Mouse (Mus musculus): ENCODE measurements around the gene Hnrnpf. TPM values are rescaled to one million over a fixed set of nuclear protein-coding genes. Genes with fewer than 3 reads are reported as not detected.

Hnrnpf gene
- polyA plus RNA-seq, 1 experiment from 2014 or later = 363 TPM

DNA sequence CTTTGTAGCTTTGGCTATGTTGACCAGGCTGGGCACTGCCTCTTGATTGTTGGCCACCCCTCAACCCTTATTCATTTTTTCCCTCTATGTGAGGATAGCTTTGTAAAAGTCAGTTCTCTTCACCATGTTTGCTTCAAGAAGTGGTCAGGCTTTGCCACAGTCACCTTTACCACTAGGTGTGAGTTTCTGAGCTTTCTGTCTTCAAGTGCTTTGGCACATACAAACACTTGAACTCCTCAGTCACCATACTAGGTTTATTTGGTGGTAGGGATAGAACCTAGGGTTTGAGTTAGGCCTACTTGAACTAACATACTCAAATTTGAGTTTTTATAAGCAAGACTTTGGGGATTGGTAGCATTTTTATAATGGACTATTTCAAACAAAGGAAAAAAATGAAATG is 14.4 kb downstream of the Hnrnpf start:
- no peak overlapping the region for H3K4me3 ChIP-seq (replicated peaks)
- ATAC-seq = no peak
- H3K27ac ChIP-seq = no peak overlapping the region
- peaks cover 37% of the 10 kb centered on the region for H3K4me1 ChIP-seq (replicated peaks)
- H3K9ac ChIP-seq (replicated peaks) = no peak overlapping the region
- no peaks in the 10 kb centered on the region for H3K9me3 ChIP-seq
- H3K27me3 ChIP-seq = no peaks in the 10 kb centered on the region
- H3K4me2 ChIP-seq (replicated peaks) = no peak overlapping the region
- H3K36me3 ChIP-seq = no peaks in the 10 kb centered on the region

DNA sequence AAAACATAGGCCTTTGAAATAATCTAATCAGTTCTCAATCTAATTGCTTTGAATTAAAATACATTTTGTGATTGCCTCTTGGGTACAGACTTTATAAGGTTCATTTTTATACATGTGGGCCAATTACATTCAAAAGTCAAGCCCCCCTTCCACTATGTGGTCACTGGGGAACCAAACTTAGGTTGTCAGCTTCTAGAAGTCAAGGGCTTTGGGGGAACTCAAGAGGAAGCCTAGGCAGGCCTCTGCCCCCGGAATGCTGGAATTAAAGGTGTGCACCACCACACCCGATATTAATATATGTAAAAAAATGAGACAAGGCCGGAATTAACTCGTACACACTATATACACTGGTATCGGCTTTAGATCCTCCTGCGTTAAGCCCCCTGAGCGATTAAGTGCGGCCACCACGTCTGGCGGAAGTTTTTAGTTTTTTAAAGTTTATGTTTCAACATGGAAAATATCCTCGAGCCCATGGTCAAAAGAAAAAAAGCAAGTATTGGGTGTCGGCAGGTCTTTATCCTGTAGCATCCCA is 16.1 kb downstream of the Hnrnpf start:
- no peaks in the 10 kb centered on the region for H3K36me3 ChIP-seq
- 0 out of 2 replicates have a peak, but pooled peaks have one; percentile 13 for ATAC-seq
- no peaks in the 10 kb centered on the region for H3K27me3 ChIP-seq
- H3K4me2 ChIP-seq (replicated peaks) = peak overlapping the region; percentile 96
- 1% methylated on average over 12 of the region's 12 CpGs for WGBS
- peak overlapping the region; percentile 76 for H3K9ac ChIP-seq (replicated peaks)
- H3K9me3 ChIP-seq = no peaks in the 10 kb centered on the region
- H3K4me1 ChIP-seq (replicated peaks) = peaks cover 34% of the 10 kb centered on the region
- no peak overlapping the region for H3K27ac ChIP-seq
- H3K4me3 ChIP-seq (replicated peaks) = peak overlapping the region; percentile 67

DNA sequence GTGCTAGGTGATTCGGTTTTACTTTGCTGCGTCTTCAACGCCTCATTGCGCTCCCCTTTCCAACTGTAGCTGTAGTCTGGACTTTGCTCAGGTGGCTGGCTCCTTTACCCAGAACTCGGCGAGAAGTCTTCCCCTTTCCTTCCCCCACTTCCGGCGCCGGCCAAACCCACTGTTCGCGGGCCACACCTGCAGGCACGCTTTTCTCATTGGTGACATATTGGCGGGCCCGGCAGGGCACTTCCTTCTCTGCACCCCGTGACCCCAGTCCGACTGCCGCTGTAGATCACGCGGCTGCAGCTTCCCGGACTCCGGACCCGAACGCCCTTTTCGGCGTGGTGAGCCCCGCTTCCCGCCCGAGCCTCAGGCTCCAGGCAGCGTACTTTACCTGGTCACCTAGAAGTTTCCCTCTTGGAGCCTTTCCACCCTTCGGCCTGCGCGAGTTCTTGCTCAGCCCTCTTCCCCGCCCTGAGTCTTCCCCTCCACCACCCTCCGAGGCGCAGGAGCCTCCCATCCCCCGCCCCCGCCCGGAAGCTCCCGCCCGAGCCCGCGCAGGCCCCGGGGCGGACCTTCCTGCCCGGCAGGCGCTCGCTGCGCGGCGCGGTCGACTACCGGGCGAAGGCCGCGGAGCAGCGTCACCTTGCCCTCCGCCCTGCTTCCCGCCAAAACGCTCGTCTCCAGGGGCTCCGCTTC is 16.8 kb downstream of the Hnrnpf start:
- Histone ChIP-seq H3K4me3 (replicated peaks) (peak overlapping the region; percentile 67), H3K9me3 (no peaks in the 10 kb centered on the region), H3K4me2 (replicated peaks) (peak overlapping the region; percentile 96), H3K27me3 (no peaks in the 10 kb centered on the region), H3K9ac (replicated peaks) (peak overlapping the region; percentile 76), H3K27ac (peak overlapping the region; percentile 72), H3K36me3 (no peaks in the 10 kb centered on the region), H3K4me1 (replicated peaks) (peaks cover 34% of the 10 kb centered on the region)
- peak; percentile 94 for ATAC-seq
- WGBS = under 1% methylated on average over 62 of the region's 62 CpGs

DNA sequence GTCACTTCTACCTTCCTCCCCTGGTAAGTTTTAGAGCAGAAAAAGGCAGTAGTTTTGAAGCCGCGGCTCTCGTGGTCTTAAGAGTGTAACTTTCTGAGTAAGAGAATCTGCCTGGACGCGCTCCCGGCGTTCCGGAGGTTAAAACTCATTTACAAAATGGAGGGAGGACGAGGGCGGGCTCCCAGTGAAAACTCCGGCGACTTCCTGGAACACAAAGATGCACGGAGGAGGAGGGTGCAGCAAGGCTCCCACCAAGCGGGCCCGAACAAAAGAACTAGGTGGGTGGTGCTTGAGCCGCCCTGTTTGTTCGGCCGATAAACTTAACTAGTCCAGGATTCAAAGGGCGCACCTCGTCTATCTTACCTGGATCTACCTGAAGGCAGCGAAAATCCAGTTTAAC is 17.5 kb downstream of the Hnrnpf start:
- peak; percentile 62 for ATAC-seq
- H3K4me1 ChIP-seq (replicated peaks) = peaks cover 34% of the 10 kb centered on the region
- H3K4me2 ChIP-seq (replicated peaks) = peak overlapping the region; percentile 96
- H3K36me3 ChIP-seq = no peaks in the 10 kb centered on the region
- H3K27ac ChIP-seq = peak overlapping the region; percentile 72
- H3K9me3 ChIP-seq = no peaks in the 10 kb centered on the region
- WGBS = 1% methylated on average over 21 of the region's 21 CpGs
- no peaks in the 10 kb centered on the region for H3K27me3 ChIP-seq
- H3K4me3 ChIP-seq (replicated peaks) = peak overlapping the region; percentile 67
- peak overlapping the region; percentile 76 for H3K9ac ChIP-seq (replicated peaks)

DNA sequence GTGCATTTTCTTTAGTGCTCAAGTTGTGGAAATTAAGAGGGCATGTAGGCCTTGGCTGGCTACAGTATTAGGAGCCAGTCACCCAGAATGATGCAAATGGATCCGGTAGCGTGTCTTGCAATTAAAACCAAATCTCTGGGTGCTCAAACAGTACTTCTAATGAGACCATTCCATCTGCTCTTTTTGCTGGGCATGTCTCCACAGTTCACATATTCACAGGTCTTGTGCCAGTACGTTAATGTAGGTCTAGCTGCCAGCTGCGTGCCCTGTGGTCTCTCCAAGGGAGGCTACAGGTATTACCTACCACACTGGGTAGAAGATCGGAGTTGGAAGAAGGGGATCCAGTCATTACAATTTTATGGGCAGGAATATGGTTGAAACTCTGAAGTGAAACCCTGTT is 17.9 kb downstream of the Hnrnpf start:
- H3K27ac ChIP-seq = 0 out of 2 replicates have a peak overlapping the region, but pooled peaks have one; percentile 72
- H3K36me3 ChIP-seq = no peaks in the 10 kb centered on the region
- H3K27me3 ChIP-seq = no peaks in the 10 kb centered on the region
- WGBS = 27% methylated on average over 5 of the region's 5 CpGs
- H3K9me3 ChIP-seq = no peaks in the 10 kb centered on the region
- peak overlapping the region; percentile 67 for H3K4me3 ChIP-seq (replicated peaks)
- H3K4me2 ChIP-seq (replicated peaks) = peak overlapping the region; percentile 96
- H3K9ac ChIP-seq (replicated peaks) = peak overlapping the region; percentile 76
- peaks cover 34% of the 10 kb centered on the region for H3K4me1 ChIP-seq (replicated peaks)
- no peak for ATAC-seq

DNA sequence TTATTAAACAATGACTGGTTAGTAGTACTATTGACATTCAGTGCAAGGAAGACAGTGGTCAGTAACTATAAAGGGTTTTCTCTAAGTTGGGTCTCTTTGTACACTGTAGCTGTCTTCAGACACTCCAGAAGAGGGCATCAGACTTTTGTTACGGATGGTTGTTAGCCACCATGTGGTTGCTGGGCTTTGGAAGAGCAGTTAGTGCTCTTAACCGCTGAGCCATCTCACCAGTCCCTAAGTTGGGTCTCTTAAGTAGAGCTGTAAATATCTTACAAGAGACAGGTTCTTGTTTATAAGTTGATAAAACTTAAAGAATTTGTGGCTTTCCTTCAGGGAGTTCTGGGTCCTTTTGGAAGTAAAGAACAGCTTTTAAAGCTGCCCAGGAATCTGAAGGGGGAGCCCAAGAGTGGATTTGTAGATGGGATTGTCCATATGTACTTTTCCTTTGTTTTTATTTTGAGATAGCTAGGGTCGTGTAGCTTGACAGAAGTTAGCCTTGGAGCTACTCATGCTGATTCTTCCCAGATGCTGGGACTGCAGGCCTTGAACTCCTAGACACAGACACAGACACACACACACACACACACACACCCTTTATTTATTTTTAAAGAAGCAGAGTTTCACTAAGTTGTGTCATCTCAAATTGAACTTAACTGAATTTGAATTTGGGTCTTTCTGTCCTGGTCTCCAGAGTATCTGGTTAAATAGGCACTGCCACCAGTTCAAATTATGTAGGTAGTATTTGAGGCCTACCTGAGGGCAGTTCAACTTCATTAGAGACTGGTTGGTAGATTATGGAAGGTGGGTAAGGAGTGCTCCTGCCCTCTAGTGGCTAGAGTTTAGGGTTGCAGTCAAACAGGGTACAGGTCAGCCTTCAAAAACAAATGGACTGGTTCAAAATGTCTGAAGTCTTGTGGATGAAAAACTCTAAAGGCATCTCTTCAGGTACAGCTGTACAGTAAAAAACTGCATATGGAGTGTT is 20.8 kb downstream of the Hnrnpf start:
- Histone ChIP-seq H3K4me2 (replicated peaks) (no peak overlapping the region), H3K9me3 (no peaks in the 10 kb centered on the region), H3K4me3 (replicated peaks) (no peak overlapping the region), H3K9ac (replicated peaks) (no peak overlapping the region), H3K27ac (no peak overlapping the region), H3K27me3 (no peaks in the 10 kb centered on the region), H3K4me1 (replicated peaks) (peaks cover 32% of the 10 kb centered on the region), H3K36me3 (peaks cover 5% of the 10 kb centered on the region)
- 67% methylated on average over 3 of the region's 3 CpGs for WGBS
- no peak for ATAC-seq

DNA sequence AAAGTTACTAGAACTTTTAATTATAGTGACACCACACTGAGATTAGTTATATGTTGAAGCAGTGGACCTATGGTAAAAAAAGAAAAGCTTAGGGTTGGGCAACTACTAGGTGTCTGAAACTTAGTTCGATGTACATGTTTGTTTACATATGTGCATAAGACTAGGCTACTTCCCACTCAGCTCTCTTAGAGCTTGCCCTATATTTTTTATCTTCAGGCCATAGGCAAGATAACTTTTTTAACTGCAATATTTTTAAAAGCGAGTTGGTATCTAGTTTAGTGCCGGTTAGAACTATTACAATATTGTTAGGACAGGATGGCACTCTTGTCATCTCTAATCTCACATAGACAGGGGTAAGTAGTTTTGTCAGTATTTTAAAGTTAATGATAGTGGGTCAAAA is 21.9 kb downstream of the Hnrnpf start:
- no peak overlapping the region for H3K4me2 ChIP-seq (replicated peaks)
- no peaks in the 10 kb centered on the region for H3K27me3 ChIP-seq
- no peak for ATAC-seq
- no peak overlapping the region for H3K9ac ChIP-seq (replicated peaks)
- peaks cover 23% of the 10 kb centered on the region for H3K4me1 ChIP-seq (replicated peaks)
- H3K4me3 ChIP-seq (replicated peaks) = no peak overlapping the region
- no peak overlapping the region for H3K27ac ChIP-seq
- no peaks in the 10 kb centered on the region for H3K9me3 ChIP-seq
- WGBS = 96% methylated on average over 3 of the region's 3 CpGs
- peaks cover 15% of the 10 kb centered on the region for H3K36me3 ChIP-seq

DNA sequence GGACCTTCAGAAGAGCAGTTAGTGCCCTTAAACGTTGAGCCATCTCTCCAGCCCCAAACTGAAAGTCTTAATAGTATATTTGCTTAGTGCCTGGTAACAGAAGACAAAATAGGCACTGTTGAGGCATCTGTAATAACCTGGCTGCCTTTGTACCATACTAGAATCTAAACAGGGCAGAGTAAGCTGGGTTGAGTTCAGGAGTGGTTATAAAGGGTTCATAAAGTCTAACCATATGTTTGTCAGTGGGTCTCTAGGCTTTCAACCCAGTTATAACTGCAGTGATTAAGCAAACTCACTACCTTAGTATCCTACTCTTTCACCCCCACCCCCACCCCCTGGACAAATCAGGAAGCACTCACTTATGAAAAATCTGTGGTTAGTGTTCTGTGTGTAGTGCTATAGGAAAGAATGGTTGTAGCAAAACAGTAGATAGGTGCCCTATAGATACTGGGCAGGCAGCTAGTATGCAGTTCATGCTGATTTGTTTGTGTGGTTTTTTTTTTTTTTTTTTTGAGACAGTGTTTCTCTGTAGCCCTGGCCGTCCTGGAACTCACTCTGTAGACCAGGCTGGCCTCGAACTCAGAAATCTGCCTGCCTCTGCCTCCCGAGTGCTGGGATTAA is 26.9 kb downstream of the Hnrnpf start:
- Histone ChIP-seq H3K4me2 (replicated peaks) (no peak overlapping the region), H3K9me3 (no peaks in the 10 kb centered on the region), H3K27ac (no peak overlapping the region), H3K27me3 (no peaks in the 10 kb centered on the region), H3K36me3 (peaks cover 45% of the 10 kb centered on the region), H3K4me1 (replicated peaks) (no peaks in the 10 kb centered on the region), H3K9ac (replicated peaks) (no peak overlapping the region), H3K4me3 (replicated peaks) (no peak overlapping the region)
- WGBS = 87% methylated on average over 4 of the region's 4 CpGs
- ATAC-seq = no peak

DNA sequence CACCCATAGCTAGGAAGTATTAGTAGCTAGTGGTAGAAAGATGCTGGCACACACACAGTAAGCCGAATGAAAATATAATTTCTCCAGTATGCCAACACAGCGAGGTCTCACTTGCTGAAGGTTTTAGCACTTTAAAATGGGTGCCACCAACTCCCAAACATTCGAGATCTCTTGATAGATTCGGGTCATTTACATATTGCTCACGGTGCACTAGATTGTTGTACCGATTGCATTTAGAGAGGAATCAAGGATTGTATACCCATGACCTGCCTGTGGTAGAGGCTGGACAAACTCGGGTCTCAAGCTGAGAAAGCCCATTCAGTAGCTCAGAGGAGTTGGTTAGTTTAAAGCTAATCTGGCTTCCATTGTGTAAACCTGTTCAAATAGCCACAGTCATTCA is 27.8 kb downstream of the Hnrnpf start:
- Histone ChIP-seq H3K4me2 (replicated peaks) (no peak overlapping the region), H3K36me3 (peaks cover 45% of the 10 kb centered on the region), H3K4me1 (replicated peaks) (no peaks in the 10 kb centered on the region), H3K9me3 (no peaks in the 10 kb centered on the region), H3K27me3 (no peaks in the 10 kb centered on the region), H3K4me3 (replicated peaks) (no peak overlapping the region), H3K9ac (replicated peaks) (no peak overlapping the region), H3K27ac (no peak overlapping the region)
- no peak for ATAC-seq
- WGBS = 85% methylated on average over 7 of the region's 7 CpGs

DNA sequence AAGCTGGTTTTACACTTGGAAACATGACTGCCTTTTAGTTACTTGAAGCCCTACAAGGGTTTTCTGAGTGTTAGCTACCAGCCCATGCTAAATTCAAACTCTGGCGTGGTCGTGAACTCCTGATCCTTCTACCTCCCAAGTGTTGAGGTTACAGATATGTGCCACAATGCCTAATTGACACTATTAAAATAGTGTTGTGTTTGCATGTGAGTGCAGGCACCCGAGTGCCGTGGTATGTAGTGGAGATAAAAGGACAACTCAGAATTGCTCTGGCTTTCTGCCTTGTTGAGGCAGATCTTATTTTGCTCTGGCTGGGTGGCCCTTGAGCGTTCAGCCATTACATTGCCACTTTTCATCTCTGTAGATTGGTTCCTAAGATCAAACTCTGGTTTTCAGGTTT is 28.6 kb downstream of the Hnrnpf start:
- H3K4me3 ChIP-seq (replicated peaks) = no peak overlapping the region
- H3K4me1 ChIP-seq (replicated peaks) = no peaks in the 10 kb centered on the region
- H3K9ac ChIP-seq (replicated peaks) = no peak overlapping the region
- H3K9me3 ChIP-seq = no peaks in the 10 kb centered on the region
- WGBS = 94% methylated on average over 5 of the region's 5 CpGs
- no peak overlapping the region for H3K4me2 ChIP-seq (replicated peaks)
- no peaks in the 10 kb centered on the region for H3K27me3 ChIP-seq
- no peak overlapping the region for H3K27ac ChIP-seq
- H3K36me3 ChIP-seq = peaks cover 45% of the 10 kb centered on the region
- ATAC-seq = no peak

DNA sequence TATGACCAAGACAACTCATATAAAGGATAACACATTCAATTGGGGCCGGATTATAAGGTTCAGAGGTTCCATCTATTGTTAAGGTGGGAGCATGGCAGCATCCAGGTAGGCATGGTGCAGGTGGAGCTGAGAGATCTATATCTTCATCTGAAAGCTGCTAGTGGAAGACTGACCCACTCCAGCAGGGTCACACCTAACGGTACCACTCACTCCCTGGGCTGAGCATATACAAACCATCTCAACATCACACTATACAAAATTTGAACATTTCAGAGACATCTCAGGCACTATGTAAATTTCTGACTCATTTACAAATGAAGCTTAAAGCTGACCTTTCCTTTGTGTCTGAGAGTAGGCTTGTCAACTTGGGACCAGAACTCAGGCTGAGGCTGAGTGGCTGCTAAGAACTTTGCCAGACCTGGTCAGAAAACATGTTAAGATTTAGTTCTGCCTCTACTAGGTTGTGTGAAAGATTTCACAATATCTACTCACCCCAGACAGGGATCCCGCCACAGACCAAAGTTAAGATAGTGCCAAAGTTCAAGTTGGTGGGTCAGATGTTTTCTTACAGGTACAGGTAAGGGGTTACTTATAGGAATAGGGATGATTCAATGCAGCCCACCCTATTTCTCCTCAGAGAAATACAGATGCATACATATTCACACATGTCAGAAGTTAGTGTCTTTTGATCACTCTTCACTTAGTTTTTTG is 30.0 kb downstream of the Hnrnpf start:
- WGBS = 93% methylated on average over 3 of the region's 3 CpGs

More for the DNA sequence above, 30.0 kb downstream of the Hnrnpf start:
- Histone ChIP-seq H3K4me1 (replicated peaks) (no peaks in the 10 kb centered on the region), H3K4me2 (replicated peaks) (no peak overlapping the region), H3K36me3 (peaks cover 45% of the 10 kb centered on the region), H3K4me3 (replicated peaks) (no peak overlapping the region), H3K27me3 (no peaks in the 10 kb centered on the region), H3K9ac (replicated peaks) (no peak overlapping the region), H3K9me3 (no peaks in the 10 kb centered on the region), H3K27ac (no peak overlapping the region)
- ATAC-seq = no peak
